Mouse (Mus musculus) T-helper 17 cell (primary cell): Measurements from ENCODE around the gene Myh14.

Experiments
- in situ Hi-C, 2 experiments: fragments of 300-600 bp; cut with MboI, MseI; formaldehyde crosslinking; loops; 1 replicate in 1 of 2; 2 replicates in 1 of 2; pipeline ENCODE4 v1.15.1; 2025; ENCODE audit warnings: high pct_unique_total_duplicates in 2 of 2

Myh14 gene

DNA sequence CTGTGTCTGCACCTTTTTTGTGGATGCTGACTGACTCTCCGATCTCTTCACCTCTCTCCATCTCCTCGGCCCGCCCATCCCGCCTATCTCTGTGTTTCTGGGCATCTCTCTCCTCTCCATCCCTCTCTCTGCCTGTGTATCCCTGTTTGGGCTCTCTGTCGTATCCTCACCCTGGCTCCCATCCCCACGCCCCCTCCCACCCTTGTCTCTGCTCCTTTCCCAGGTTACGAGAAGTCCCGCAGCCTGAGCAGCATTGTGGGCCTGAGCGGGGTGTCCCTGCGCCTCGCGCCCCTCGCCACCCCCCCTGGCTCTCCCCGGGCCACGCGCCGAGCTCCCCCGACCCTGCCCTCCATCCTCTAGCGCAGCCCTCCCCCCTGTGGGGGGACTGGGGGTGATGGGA lies 69.0 kb downstream of the Myh14 start:
- in situ Hi-C loops, result no loop called here

DNA sequence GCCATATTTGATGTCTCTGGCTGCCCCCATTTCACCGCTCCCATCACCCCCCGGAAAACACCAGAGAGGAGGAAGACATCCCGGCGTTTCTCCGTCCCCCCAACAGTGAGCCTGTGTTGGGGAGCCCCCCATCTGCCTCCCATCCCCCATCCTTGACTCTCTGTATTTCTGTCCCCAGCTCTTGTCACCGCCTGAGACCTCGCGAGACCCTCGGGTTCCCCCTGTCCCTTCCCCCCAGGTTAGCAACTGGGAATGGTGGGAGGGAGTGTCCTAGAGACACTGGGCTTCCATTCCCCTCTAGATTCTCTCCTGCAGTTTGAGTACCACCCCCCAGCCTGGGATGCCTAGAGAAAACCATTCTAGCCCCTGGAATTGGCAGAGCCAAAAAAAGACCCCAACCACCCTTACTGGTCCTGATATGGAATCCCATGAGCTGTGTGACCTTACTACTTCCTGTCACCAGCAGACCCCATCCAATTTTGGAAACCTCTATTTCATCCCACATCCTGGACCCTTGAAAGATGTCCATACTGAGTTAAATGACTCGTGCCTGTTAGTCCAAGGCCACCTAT lies 69.9 kb downstream of the Myh14 start:
- in situ Hi-C loops, result no loop called here

DNA sequence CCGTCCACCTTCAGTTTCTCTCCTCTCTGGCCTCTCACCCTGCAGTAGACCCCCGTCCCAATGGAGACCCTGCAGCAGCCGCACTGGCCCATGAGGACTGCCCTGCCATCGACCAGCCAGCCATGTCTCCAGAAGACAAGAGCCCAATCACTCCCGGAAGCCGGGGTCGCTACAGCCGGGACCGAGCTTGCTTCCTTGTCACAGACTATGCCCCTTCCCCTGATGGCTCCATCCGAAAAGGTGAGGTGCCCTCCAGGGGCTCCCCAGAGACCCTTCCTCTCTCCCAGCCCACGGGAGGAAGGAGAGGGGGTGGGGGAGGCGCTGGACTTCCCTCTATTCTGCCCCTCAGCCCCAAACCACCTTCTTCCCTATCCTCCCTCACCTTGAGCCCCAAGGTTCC lies 72.3 kb downstream of the Myh14 start:
- in situ Hi-C loops, result no loop called here

DNA sequence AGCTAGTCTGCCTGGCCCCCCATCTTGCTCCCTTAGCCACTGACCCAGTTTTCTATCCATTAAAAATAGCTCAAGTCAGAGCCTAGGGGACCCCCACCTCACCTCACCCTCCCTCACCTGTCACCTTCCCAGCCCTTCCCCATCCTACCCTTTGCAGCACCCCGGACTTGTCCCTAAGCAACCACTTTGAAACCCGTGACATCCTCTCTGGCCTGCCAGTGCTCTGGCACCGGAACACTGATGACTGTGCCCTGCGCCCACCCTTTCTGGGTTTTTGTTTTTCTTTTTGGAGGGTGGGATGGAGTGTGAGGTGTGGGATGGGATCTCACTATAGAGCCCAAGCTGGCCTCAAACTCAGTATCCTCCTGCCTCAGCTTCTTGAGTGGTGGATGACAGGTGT lies 73.0 kb downstream of the Myh14 start:
- in situ Hi-C loops, result no loop called here

DNA sequence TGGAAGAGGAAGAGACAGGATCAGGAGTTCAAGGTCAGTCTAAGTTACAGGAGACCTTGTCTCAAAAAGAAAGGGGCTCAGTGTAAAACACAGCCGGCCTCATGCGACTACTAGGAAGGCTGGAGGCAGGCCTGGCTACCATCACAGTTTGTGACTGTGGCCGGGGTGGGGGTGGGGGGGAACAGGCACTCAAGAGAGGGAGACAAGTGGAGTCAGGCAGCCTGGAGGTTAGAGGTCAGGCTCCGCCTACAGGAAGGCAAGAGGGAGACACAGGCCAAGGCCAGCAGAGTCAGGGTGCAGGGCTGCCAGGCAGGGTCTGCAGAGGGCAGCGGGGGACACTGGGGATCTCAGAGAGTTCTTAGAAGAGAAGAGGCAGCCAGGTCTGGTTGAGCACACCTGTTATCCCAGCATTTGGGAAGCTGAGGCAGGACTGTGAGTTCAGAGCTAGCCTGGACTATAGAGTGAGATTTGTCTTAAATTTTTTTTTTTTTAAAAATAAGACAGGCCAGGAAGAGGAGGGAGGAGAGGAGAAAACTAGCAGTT lies 73.6 kb downstream of the Myh14 start:
- in situ Hi-C loops, result no loop called here

DNA sequence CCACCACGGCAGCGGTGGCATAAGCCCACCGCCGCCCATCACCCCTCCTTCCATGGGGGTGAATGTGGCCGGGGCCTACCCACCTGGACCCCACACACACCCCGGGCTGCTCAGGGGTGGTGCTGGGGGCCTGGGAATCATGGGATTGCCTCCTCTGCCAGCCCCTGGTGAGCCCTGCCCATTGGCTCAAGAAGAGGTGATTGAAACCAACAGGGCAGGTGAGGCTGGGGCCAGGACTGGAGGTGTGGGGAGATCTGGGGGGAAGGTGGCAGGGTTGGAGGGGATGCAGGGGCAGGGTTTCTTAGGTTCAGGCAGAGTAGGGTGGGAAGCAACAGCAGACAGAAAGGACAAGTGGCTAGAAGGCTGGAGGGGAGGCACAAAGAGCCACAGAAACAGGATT lies 74.6 kb downstream of the Myh14 start:
- in situ Hi-C loops, result no loop called here

DNA sequence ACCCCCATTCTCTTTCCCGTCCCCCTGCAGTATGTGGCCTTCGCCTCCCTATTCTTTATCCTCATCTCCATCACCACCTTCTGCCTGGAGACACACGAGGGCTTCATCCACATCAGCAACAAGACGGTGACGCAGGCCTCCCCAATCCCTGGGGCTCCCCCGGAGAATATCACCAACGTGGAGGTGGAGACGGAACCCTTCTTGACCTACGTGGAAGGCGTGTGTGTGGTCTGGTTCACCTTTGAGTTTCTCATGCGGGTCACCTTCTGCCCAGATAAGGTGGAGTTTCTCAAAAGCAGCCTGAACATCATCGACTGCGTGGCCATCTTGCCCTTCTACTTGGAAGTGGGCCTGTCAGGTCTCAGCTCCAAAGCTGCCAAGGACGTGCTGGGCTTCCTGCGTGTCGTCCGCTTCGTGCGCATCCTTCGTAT lies 75.5 kb downstream of the Myh14 start:
- in situ Hi-C loops, result no loop called here

DNA sequence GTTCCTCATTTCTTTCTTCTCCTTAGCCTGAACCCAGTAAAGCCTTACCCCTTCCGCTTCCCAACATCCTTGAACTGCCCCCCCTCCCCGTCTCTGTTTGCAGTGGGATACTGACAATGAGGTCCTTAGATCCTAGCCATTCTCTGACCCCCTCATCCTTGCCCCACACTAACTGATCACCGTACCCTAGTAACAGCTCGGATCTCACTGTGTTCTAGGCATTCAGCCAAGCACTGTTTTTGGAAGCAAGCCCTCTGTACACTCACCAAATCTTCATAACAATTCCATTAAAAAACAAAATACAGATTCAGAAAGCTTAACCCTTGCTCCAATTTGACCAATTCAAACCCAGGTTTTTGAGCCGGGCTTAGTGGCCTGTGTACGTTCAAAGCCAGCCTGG lies 76.4 kb downstream of the Myh14 start:
- in situ Hi-C loops, result no loop called here

DNA sequence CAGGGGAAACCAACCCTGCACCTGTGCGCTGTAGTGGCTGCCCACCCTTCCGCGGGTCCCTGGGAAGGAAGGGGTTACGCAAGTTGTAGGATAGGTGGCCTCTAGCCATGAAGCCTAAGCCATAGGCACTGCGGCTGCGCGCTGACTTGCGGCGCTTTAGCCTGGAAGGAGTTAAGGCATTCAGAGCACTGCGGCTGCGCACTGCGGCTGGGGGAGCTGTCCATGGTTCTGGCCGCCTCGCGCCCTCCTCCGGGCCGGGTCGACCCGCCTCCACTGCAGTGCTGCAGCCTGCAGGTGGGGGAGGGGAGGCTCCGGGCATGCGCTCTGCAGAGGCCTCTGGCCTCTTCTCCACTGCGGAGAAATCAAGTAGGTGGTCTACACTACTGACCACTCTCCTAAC lies 76.9 kb downstream of the Myh14 start:
- in situ Hi-C loops, result no loop called here

DNA sequence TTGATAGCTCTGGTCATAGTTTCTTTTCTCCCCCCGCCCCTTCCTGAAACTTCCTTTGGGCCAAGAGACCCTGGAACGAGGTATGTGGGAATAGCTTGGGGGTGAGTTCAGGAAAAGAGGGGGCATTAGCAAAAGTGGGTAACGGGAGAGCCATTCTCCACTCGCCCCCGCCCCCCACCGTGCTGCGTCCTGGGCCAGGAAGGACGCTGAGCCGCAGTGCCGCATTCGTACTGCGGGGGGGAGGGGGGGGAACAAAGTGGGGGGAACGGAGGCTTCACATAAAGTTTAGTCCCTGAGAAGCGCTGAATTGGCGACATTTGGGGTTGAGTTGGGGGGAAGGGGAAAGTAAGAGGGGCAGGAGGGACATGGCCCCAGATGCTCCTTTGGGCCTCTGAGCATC lies 77.6 kb downstream of the Myh14 start:
- in situ Hi-C loops, result no loop called here

DNA sequence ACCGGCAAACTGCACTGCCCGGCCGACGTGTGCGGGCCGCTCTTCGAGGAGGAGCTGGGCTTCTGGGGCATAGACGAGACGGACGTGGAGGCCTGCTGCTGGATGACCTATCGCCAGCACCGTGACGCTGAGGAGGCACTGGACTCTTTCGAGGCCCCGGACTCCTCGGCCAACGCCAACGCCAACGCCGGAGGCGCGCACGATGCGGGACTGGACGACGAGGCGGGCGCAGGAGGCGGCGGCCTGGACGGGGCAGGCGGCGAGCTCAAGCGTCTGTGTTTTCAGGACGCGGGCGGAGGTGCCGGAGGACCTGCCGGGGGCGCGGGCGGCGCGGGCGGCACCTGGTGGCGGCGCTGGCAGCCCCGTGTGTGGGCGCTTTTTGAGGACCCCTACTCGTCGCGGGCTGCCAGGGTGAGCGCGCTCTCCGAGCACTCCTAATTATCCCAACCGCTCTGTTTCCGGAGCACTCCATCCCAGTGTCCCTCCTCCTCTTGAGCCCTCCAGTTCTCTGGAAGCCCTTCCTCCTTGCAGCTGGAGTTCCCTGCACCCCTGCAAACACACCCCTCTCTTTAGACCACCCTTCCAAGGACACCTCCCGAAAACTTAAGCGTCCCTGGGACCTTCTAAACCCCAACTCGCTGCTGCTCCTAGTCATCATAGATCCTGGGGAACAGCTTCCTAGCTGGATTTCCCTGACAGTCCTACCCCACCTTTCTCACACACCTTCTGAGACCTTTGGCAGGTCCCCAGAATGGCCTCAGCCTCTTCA lies 79.1 kb downstream of the Myh14 start:
- in situ Hi-C loops, result no loop called here

DNA sequence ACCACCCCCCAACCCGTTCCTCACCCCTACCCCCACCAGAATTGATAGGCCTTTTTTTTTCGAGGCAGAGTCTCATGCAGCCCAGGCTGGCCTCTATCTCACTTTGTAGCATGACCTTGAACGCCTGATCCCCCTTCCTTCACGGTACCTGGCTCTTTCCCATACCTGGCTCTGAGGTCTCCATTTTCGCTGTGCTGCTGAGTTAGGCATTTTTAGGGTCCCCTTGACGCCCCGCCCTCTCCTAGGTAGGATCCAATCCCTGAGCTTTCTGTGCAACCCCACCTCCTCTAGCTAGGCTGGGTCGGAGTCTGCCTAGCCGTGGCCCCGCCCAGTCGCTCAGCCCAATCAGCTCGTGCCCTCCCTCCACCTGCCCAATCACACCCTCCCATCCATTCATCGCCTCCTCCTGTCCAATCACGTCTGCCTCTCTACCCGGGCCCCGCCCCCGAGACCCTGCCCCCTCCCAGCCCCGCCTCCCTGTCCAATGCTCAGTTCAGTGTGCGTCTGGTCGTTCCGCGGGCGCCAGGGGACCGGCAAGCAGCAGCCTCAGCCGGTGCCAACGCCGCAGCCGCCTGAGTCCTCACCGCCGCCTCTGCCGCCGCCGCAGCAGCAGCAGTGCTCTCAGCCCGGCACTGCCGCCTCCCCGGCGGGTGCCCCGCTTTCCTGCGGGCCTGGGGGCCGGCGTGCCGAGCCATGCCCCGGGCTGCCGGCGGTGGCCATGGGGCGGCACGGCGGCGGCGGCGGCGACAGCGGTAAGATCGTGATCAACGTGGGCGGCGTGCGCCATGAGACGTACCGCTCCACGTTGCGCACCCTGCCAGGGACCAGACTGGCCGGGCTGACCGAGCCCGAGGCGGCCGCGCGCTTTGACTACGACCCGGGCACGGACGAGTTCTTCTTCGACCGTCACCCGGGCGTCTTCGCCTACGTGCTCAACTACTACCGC lies 80.0 kb downstream of the Myh14 start, which contains the start of gene Kcnc3:
TSS of gene Kcnc3 (plus strand) at position 263 of the 946 bp plus-strand sequence.
- in situ Hi-C loops, result no loop called here

DNA sequence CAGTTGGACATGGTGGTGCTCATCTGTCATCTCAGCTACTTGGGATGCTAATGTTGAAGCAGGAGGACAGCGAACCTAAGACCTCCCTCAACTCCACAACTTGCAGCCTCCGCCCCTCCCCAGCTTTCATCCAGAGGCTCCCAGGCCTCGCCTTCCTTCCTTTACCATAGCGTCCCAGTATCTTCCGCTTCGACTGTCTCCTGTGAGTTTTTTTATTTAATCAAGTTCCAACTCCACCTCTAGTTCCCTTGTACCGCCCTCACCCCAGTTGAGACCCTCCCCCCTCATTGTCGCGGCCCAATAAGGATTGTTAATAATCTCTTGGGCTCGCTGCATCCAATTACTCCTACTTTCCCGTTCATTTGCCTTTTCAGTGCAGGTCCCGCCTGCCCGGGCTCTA lies 80.7 kb downstream of the Myh14 start:
- in situ Hi-C loops, result no loop called here

DNA sequence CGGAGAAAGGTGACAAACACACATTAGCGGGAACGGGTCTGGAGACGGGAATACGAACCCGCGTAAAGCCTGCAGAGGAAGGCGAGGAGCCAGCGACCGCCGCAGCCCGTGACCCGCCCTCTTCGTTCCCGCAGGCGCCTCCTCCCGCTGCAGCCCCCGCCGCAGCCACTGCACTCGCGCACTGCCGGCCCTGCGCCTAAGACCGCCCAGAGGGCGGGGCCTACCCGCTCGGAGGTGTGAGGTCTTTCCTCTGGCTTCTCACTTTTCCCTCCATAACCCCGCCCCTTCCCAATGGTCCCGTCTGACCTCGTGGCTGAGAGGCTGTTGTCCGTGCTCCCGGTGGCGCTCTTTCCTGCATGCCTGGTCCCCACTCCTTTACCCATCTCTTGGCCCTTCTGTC lies 81.5 kb downstream of the Myh14 start:
- in situ Hi-C loops, result no loop called here

DNA sequence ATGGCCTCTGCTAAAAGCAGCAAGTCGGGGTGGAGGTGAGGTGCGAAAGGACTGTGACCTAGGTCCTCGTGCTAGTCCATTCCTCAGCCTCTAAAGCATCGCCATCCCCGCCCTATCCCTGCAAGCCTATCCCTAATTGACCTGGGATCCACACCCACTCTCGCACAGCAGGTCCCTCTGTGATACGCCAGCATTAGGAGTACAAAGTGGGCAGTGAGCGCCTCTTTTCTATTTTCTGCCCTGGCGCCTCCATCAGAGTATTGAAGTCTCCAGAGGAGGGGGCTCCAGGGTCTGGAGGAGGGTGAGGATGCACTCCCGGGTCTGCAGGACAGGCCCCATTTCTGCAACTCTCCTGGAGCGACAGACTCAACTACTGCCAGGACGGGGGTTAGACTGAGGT lies 82.3 kb downstream of the Myh14 start:
- in situ Hi-C loops, result no loop called here

DNA sequence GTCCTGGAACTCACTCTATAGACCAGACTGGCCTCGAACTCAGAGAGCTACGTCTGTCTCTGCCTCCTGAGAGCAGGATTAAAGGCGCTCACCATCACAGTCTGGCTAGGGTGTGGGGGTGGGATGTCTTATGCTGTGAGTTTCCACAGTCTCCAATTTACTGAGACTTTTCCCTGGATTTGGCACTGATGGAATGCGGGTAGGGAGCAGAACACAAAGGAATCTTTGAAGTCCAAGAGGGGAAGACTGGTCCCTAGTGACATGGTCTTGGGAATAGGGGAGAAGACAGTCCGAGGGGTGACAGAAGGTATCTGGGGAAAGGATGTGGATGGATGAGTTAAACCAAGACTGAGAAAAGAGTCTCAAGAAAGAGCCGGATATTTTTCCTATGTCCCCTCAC lies 83.0 kb downstream of the Myh14 start:
- in situ Hi-C loops, result no loop called here

DNA sequence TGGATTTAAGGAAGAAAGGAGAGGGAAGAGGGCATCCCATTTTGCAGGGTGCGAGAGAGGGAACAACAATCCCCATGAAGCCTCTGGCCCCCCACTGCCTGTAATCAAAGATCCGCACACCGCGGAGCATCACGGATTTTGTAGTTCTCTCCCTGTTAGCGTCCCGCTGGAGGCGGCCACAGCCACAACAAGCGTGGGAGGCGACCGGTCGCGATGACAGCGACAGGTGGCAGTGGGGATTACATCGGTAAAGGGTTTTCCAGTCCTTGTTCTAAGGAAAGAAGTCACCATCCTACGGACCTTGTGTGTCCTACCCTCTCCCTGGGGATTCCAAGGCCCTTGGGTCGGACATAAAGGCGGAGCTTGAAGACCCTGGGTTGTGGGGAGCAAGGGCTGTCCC lies 83.7 kb downstream of the Myh14 start:
- in situ Hi-C loops, result no loop called here

DNA sequence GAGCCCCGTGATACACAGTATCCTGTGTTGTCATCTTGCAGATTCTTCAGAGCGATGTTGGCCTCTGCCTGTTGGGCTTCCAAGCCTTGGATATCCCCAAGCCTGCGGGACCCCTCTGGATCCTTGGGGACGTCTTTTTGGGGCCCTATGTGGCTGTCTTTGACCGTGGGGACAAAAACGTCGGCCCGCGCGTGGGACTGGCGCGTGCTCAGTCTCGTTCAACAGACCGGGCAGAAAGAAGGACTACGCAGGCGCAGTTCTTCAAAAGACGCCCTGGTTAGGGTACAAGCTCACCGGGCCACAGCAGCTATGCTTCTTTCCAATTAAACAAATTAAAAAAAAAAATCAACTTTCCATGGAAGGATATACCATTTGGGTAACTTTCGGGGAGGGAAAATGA lies 84.1 kb downstream of the Myh14 start:
- in situ Hi-C loops, result no loop called here

DNA sequence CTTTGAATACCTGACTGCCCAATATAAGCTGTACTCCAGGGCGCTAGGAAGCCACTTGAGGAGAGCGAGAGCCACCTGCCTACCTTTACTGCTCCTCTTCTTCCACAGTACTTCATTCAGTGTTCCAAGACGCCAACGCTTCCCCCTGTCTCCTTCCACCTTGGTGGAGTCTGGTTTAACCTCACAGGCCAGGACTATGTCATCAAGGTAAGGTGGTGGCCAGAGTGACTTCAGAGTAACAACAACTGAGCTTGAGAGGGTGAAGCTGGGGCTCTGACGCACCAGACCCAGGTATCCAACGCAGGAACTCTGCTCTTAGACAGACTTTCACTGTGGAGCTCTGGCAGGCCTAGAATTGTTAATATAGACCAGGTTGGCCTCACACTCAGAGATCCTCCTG lies 85.0 kb downstream of the Myh14 start:
- in situ Hi-C loops, result no loop called here

DNA sequence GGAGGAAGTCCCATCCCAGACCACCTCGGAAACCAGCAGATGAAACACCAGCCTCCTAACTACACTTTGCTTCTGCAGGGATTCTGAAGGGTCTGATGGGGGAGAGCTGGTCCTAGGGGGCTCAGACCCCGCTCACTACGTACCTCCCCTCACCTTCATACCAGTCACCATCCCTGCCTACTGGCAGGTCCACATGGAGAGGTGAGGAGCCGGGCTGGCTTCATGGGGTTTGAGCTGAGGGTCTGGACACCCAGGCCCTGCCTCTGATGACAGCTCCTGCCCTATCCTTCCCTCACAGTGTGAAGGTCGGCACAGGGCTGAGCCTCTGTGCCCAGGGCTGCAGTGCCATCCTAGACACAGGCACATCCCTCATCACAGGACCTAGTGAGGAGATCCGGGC lies 85.7 kb downstream of the Myh14 start:
- in situ Hi-C loops, result no loop called here

DNA sequence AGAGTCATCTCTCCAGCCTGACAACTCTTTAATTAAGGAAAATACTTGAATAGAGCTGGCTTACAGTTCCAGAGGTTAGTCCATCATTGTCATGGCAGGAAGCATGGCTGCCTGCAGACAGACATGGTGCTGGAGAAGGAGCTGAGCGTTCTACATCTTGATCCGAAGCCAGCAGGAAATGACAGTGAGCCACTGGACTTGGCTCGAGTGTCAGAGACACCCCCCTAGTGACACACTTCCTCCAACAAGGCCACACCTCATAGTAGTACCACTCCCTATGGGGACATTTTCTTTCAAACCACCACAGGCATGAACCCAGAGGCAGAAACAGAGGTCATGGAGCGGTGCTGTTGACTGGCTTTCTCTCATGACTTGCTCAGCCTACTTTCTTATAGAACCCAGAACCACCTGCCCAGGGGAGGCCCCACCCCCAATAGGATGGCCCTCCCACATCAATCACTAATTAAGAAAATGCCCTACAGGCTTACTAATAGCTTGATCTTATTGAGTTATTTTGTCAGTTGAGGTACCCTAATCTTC lies 86.3 kb downstream of the Myh14 start:
- in situ Hi-C loops, result no loop called here

DNA sequence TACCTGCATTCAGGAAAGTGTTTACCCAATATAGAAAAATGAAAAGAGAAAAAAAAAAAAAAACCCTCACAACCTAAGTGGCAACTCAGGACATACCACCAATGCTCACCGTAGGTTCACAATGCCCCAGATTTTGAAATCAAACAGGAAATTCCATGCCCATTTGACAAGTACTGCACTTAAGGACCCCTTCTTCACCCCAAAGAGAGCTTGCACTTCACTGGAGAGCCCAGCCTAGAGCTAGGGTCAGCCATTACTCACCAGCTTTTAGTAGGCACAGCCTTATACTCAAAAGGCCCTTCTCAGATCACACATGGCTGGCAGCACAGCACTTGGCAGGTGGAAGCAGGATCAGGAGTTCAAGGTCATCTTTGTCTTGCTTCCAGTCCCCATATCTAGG lies 87.5 kb downstream of the Myh14 start:
- in situ Hi-C loops, result no loop called here
